In genomic region chr1:81173303-81173702, GRCm38 (mm10) we compare ENCODE assay signal across 23 mouse cellular contexts.
DNase-seq lines count a peak whose midpoint lies in the region; ATAC-seq and TF ChIP-seq lines count a peak whose summit lies in the region.
"Had no signal": no experiment of that assay in that cellular context is flagged by ENCODE, and none has a peak within 500 bp of the region (broad histone marks: within the 10 kb centered on the region; RNA-seq: fewer than 3 reads in every experiment).

No protein-coding gene starts in this region.

- H3K4me3 ChIP-seq in embryonic facial prominence, embryonic 14.5 days (ENCODE audit: low read depth, low read length), result no peak overlapping the region
- H3K4me3 ChIP-seq in embryonic facial prominence, embryonic 10.5 days, result no peak overlapping the region
- no peak overlapping the region for H3K4me3 ChIP-seq in midbrain, embryonic 15.5 days
- no peak overlapping the region for H3K4me3 ChIP-seq in midbrain, postnatal 0 days (ENCODE audit: low read depth, low read length)
- H3K4me3 ChIP-seq: embryonic facial prominence, embryonic 12.5 days; forebrain, embryonic 13.5 days; heart, embryonic 13.5 days; hindbrain, embryonic 15.5 days had no signal

- no peaks in the 10 kb centered on the region for H3K9me3 ChIP-seq in embryonic facial prominence, embryonic 14.5 days (ENCODE audit: control insufficient read depth, low read length)
- H3K9me3 ChIP-seq in embryonic facial prominence, embryonic 10.5 days, result no peaks in the 10 kb centered on the region
- H3K9me3 ChIP-seq in midbrain, embryonic 15.5 days, result no peaks in the 10 kb centered on the region
- H3K9me3 ChIP-seq in midbrain, postnatal 0 days (ENCODE audit: low read length), result no peaks in the 10 kb centered on the region
- H3K9me3 ChIP-seq: embryonic facial prominence, embryonic 12.5 days; forebrain, embryonic 13.5 days; heart, embryonic 13.5 days; hindbrain, embryonic 15.5 days had no signal

- WGBS in embryonic facial prominence, embryonic 14.5 days, result 79% methylated on average over 1 of the region's 1 CpGs
- 75% methylated on average over 1 of the region's 1 CpGs for WGBS in embryonic facial prominence, embryonic 10.5 days
- 51% methylated on average over 1 of the region's 1 CpGs for WGBS in midbrain, embryonic 15.5 days
- WGBS in midbrain, postnatal 0 days, result 49% methylated on average over 1 of the region's 1 CpGs

- no peak for TF ChIP-seq CTCF in midbrain, postnatal 0 days (IDR thresholded peaks at IDR 0.05)

- ATAC-seq in embryonic facial prominence, embryonic 14.5 days (ENCODE audit: low read depth), result peak; percentile 30; the same call in 1 of the 2 replicates
- ATAC-seq in midbrain, embryonic 15.5 days (replicated peaks), result peak; percentile 48; the same call in 1 of the 2 replicates
- ATAC-seq in midbrain, postnatal 0 days (ENCODE audit: low FRiP score), result no peak
- ATAC-seq: activated CD4-positive, CD25-positive, alpha-beta regulatory T cell, adult 4 months; CD4-positive, CD25-positive, alpha-beta regulatory T cell, adult 4 months; forebrain, embryonic 13.5 days; Patski had no signal

- H3K4me1 ChIP-seq in embryonic facial prominence, embryonic 14.5 days (ENCODE audit: control insufficient read depth, insufficient read depth, low read length), result no peaks in the 10 kb centered on the region
- no peaks in the 10 kb centered on the region for H3K4me1 ChIP-seq in embryonic facial prominence, embryonic 10.5 days
- no peaks in the 10 kb centered on the region for H3K4me1 ChIP-seq in midbrain, embryonic 15.5 days
- H3K4me1 ChIP-seq in midbrain, postnatal 0 days (ENCODE audit: insufficient read depth, low read length), result no peaks in the 10 kb centered on the region
- H3K4me1 ChIP-seq: embryonic facial prominence, embryonic 12.5 days; forebrain, embryonic 13.5 days; heart, embryonic 13.5 days had no signal

- H3K27me3 ChIP-seq in embryonic facial prominence, embryonic 14.5 days (replicated peaks; ENCODE audit: control insufficient read depth, insufficient read depth, low read length), result no peaks in the 10 kb centered on the region
- H3K27me3 ChIP-seq in embryonic facial prominence, embryonic 10.5 days (replicated peaks; ENCODE audit: low read depth, poor library complexity, severe bottlenecking), result no peaks in the 10 kb centered on the region
- no peaks in the 10 kb centered on the region for H3K27me3 ChIP-seq in midbrain, embryonic 15.5 days (replicated peaks)
- no peaks in the 10 kb centered on the region for H3K27me3 ChIP-seq in midbrain, postnatal 0 days (ENCODE audit: insufficient read depth, low read length)
- H3K27me3 ChIP-seq: embryonic facial prominence, embryonic 12.5 days; forebrain, embryonic 13.5 days; heart, embryonic 13.5 days; hindbrain, embryonic 15.5 days had no signal

- no peak overlapping the region for H3K9ac ChIP-seq in embryonic facial prominence, embryonic 14.5 days (ENCODE audit: low read depth, low read length)
- H3K9ac ChIP-seq in midbrain, embryonic 15.5 days, result no peak overlapping the region
- H3K9ac ChIP-seq in midbrain, postnatal 0 days (replicated peaks; ENCODE audit: low read length, poor library complexity, severe bottlenecking), result no peak overlapping the region
- H3K9ac ChIP-seq: embryonic facial prominence, embryonic 12.5 days; forebrain, embryonic 13.5 days; forebrain, postnatal 0 days; heart, embryonic 13.5 days; hindbrain, embryonic 15.5 days had no signal

- DNase-seq in embryonic facial prominence, embryonic 14.5 days (ENCODE audit: low spot score), result peak; percentile 10
- no peak for DNase-seq in embryonic facial prominence, embryonic 10.5 days (ENCODE audit: low spot score)
- DNase-seq in layer of hippocampus, adult 9-11 months, result peak; percentile 8
- DNase-seq in layer of hippocampus, postnatal 10 days (ENCODE audit: low spot score in 2 of 2), result no peak
- DNase-seq in midbrain, postnatal 0 days (ENCODE audit: low spot score), result no peak
- peak; percentile 31 for DNase-seq in telencephalon, adult 2 months (ENCODE audit: low read depth, low spot score)
- no peak for DNase-seq in kidney, adult 18-20 months
- DNase-seq: adrenal gland, postnatal 14 days; B cell, adult 2 months; cerebellum, postnatal 10 days; embryo, embryonic 11 days; gastrocnemius, postnatal 36 days; heart, adult 11 months had no signal

- no peaks in the 10 kb centered on the region for H3K36me3 ChIP-seq in embryonic facial prominence, embryonic 14.5 days (ENCODE audit: control insufficient read depth, insufficient read depth, low read length)
- no peaks in the 10 kb centered on the region for H3K36me3 ChIP-seq in embryonic facial prominence, embryonic 10.5 days (replicated peaks)
- H3K36me3 ChIP-seq in midbrain, embryonic 15.5 days (replicated peaks), result no peaks in the 10 kb centered on the region
- H3K36me3 ChIP-seq in midbrain, postnatal 0 days (ENCODE audit: insufficient read depth, low read length), result no peaks in the 10 kb centered on the region
- H3K36me3 ChIP-seq: embryonic facial prominence, embryonic 12.5 days; G1E; heart, embryonic 13.5 days; hindbrain, embryonic 15.5 days had no signal

- no peak overlapping the region for H3K27ac ChIP-seq in embryonic facial prominence, embryonic 14.5 days (replicated peaks; ENCODE audit: low read depth, low read length)
- no peak overlapping the region for H3K27ac ChIP-seq in embryonic facial prominence, embryonic 10.5 days (replicated peaks)
- no peak overlapping the region for H3K27ac ChIP-seq in midbrain, embryonic 15.5 days
- no peak overlapping the region for H3K27ac ChIP-seq in midbrain, postnatal 0 days (ENCODE audit: low read depth, low read length)
- H3K27ac ChIP-seq: embryonic facial prominence, embryonic 12.5 days; forebrain, embryonic 13.5 days; heart, embryonic 13.5 days; hindbrain, embryonic 15.5 days had no signal

- no peak overlapping the region for H3K4me2 ChIP-seq in embryonic facial prominence, embryonic 14.5 days (ENCODE audit: low read depth, low read length)
- no peak overlapping the region for H3K4me2 ChIP-seq in midbrain, embryonic 15.5 days
- H3K4me2 ChIP-seq in midbrain, postnatal 0 days (ENCODE audit: low read depth, low read length, poor library complexity, severe bottlenecking), result no peak overlapping the region
- H3K4me2 ChIP-seq: embryonic facial prominence, embryonic 12.5 days; forebrain, embryonic 13.5 days; heart, embryonic 13.5 days; hindbrain, embryonic 15.5 days had no signal

Comparison
In these comparisons a context has a peak if more than half of its experiments do, and no peak if none do; other contexts are left out.
1. DNase-seq: peak in embryonic facial prominence, embryonic 14.5 days (single experiment), layer of hippocampus, adult 9-11 months (single experiment) and telencephalon, adult 2 months (single experiment); none in embryonic facial prominence, embryonic 10.5 days (single experiment), layer of hippocampus, postnatal 10 days (0 of 2), midbrain, postnatal 0 days (single experiment) and kidney, adult 18-20 months (single experiment).